Mouse (Mus musculus): ENCODE measurements around the gene Naaladl2. TPM values are rescaled to one million over a fixed set of nuclear protein-coding genes. Genes with fewer than 3 reads are reported as not detected.
A peak's percentile ranks its signal among the peaks of the same experiment; 100 is the strongest.

Gene Naaladl2
- polyA plus RNA-seq, 1 experiment from 2014 or later: 0.50 TPM

DNA sequence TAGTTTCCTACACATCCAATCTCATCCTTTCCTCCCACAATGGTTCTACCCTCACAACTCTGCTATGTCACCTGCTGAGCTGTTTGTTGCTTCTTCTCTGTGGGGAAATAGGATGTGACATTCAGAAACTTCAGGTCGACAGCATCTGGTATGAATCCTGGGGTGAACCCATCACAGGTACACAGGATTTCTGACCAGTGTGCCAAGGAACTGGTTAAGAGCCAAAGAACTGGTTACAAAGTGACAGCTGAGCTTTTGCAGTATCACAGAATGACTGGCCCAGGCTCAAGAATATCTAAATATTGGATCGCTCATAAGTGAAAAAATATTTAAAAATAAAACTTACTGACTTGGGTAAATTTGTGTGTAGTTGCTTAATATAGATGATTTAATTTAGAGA lies 548.6 kb downstream of the Naaladl2 start:
- Histone ChIP-seq H3K4me1 (replicated peaks) (no peaks in the 10 kb centered on the region), H3K4me3 (no peak overlapping the region), H3K9me3 (no peaks in the 10 kb centered on the region), H3K27me3 (ENCODE audit: insufficient read depth, poor library complexity, severe bottlenecking) (no peaks in the 10 kb centered on the region), H3K27ac (no peak overlapping the region), H3K36me3 (no peaks in the 10 kb centered on the region)
- no peak for DNase-seq (ENCODE audit: low spot score)
- 78% methylated on average over 2 of the region's 2 CpGs for WGBS

DNA sequence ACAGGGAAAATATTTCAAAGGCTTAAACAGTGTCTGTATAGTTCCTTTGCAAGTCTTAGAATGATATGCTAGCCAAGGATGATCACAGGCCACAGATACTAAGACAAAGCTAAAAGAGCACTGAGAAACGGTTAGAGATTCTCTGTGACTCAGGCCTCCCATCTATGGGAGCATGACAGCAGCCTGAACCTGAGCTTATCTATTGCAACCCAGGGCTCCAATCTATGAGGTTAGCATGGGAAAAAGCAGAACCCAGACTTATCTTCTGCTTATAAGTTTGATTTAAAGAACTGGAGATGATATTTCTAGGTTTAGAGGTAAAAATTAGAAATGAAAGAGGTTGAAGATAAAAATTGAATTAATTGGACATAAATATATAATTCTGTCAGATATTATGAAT lies 587.4 kb downstream of the Naaladl2 start:
- Histone ChIP-seq H3K4me3 (no peak overlapping the region), H3K27me3 (ENCODE audit: insufficient read depth, poor library complexity, severe bottlenecking) (no peaks in the 10 kb centered on the region), H3K27ac (no peak overlapping the region), H3K4me1 (replicated peaks) (no peaks in the 10 kb centered on the region), H3K9me3 (no peaks in the 10 kb centered on the region), H3K36me3 (no peaks in the 10 kb centered on the region)
- WGBS: 87% methylated on average over 1 of the region's 1 CpGs
- DNase-seq (ENCODE audit: low spot score): no peak

DNA sequence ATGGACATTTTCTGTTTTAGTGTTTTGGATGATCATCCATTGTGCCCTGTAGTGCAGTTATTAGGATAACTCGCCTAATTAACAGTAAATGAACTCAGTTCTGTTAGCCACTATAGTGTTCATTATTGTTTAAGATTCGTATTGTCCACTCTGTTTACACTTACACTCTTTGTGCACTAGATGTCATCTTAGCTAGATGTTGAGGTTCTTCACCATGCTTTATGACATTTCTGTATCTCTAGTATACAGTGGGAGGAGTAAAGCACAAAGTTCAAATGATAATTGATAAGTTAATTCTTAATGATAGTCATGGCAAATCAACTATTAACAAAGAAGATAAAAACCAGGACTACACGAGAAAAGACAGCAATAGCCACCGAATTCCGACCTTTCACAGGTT lies 590.4 kb downstream of the Naaladl2 start:
- Histone ChIP-seq H3K27ac (no peak overlapping the region), H3K4me1 (replicated peaks) (no peaks in the 10 kb centered on the region), H3K9me3 (no peaks in the 10 kb centered on the region), H3K36me3 (no peaks in the 10 kb centered on the region), H3K4me3 (no peak overlapping the region), H3K27me3 (ENCODE audit: insufficient read depth, poor library complexity, severe bottlenecking) (no peaks in the 10 kb centered on the region)
- 88% methylated on average over 5 of the region's 5 CpGs for WGBS
- no peak for DNase-seq (ENCODE audit: low spot score)

DNA sequence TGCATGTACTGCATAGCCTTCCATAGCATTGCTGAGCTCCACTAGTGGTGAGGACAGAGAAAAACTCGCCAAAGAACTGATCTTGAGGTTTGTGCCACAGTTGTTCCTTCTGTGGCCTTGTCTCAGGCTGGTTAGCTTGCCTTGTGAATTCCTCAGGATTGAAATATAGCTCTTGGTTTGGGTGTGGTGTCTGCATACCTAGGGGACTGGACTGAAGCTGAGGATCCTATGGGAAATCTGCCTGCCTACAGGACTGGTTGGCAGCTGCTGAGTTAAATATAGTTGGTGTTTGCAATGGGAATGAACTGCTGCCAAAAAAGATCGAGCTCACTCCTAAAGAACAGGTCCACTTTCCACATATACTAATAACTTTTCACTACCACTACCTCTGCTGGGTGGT lies 591.4 kb downstream of the Naaladl2 start:
- H3K36me3 ChIP-seq: no peaks in the 10 kb centered on the region
- no peaks in the 10 kb centered on the region for H3K9me3 ChIP-seq
- no peaks in the 10 kb centered on the region for H3K27me3 ChIP-seq (ENCODE audit: insufficient read depth, poor library complexity, severe bottlenecking)
- 74% methylated on average over 2 of the region's 2 CpGs for WGBS
- H3K4me1 ChIP-seq (replicated peaks): no peaks in the 10 kb centered on the region
- H3K4me3 ChIP-seq: no peak overlapping the region
- H3K27ac ChIP-seq: no peak overlapping the region
- DNase-seq (ENCODE audit: low spot score): no peak

DNA sequence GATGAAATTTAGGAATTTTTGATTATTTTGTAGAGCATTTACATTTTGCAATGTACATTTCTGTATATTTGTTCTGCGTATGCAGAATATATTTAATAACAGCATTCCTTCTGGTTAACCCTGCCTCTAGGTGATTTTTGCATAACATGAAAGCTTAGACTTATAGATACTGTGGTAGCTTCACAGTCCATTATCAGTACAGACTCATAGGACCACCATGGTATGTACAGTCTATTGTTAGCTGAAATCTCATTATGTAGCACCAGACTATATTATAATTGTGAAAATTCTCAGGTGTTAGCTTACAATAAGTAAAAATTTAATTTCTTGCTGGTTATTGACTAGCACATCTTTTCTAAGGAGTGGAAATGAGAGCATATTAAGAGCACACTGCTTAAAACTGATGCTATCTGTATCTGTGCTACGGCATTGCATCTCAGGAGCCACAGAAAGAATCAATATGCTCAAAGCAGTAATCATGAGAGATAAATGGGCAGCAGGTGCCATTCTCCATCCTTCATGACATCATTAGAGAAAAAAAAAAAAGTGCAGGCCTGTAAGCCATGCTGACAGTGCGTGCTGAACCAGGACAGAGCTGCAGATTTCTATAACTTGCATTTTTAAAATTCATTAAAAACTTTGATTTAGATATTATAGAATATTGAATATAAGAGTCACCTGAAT lies 610.1 kb downstream of the Naaladl2 start:
- H3K4me1 ChIP-seq (replicated peaks): no peaks in the 10 kb centered on the region
- H3K27me3 ChIP-seq (ENCODE audit: insufficient read depth, poor library complexity, severe bottlenecking): no peaks in the 10 kb centered on the region
- 86% methylated on average over 3 of the region's 3 CpGs for WGBS
- no peak for DNase-seq (ENCODE audit: low spot score)
- no peaks in the 10 kb centered on the region for H3K9me3 ChIP-seq
- H3K36me3 ChIP-seq: no peaks in the 10 kb centered on the region
- no peak overlapping the region for H3K4me3 ChIP-seq
- no peak overlapping the region for H3K27ac ChIP-seq

DNA sequence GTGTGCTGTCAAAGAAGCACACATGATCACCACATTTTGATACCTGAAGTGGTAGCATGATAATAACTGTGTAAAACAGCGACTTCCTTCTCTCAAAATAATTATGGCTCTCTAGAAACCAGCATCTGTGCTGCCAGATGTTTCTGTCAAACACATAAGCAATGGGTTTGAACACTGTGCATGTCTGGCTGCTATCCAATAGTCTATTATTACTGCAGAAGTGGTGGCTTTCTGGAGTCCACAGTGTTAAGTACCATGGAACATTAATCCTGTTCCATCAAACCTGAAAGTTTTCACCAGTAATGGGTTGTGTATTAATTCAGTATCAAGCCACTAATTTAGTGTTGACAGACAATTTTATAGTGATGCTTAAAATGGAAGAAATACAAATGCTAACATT lies 629.1 kb downstream of the Naaladl2 start:
- Histone ChIP-seq H3K27ac (no peak overlapping the region), H3K4me3 (no peak overlapping the region), H3K27me3 (ENCODE audit: insufficient read depth, poor library complexity, severe bottlenecking) (no peaks in the 10 kb centered on the region), H3K4me1 (replicated peaks) (no peaks in the 10 kb centered on the region), H3K36me3 (no peaks in the 10 kb centered on the region), H3K9me3 (no peaks in the 10 kb centered on the region)
- 76% methylated on average over 1 of the region's 1 CpGs for WGBS
- no peak for DNase-seq (ENCODE audit: low spot score)

DNA sequence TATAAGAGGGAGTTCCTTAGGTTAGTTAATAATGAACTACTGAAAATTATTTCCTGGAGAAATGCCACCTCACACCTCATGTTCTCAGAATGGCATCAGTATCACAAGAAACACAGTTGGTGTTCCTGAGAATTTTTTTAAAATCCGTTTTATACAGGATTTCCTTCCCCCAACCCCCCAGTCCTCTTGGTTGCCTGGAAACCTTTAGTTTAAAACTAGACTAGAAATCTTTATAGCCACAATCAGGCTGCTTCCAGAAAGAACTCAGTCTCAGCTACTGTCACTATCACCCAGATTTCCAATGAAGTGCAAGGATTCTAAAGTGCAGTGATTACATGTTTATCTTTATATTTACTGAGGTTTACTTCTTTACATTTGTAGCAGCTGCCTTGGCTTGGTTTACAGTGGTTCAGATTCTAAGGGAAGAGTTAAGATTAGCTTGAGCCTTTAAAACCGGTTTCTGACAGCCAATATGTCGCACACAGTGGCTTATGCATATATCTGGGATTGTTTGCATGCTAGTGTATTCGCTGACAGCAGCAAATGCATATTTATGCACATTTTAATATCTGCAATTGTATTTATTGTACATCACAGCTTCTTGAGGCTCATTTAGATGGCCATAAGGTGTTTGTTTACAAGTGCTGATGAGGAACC lies 657.5 kb downstream of the Naaladl2 start:
- no peaks in the 10 kb centered on the region for H3K36me3 ChIP-seq
- no peaks in the 10 kb centered on the region for H3K9me3 ChIP-seq
- H3K27ac ChIP-seq: no peak overlapping the region
- 77% methylated on average over 4 of the region's 4 CpGs for WGBS
- H3K4me3 ChIP-seq: no peak overlapping the region
- no peak for DNase-seq (ENCODE audit: low spot score)
- H3K27me3 ChIP-seq (ENCODE audit: insufficient read depth, poor library complexity, severe bottlenecking): no peaks in the 10 kb centered on the region
- H3K4me1 ChIP-seq (replicated peaks): no peaks in the 10 kb centered on the region

DNA sequence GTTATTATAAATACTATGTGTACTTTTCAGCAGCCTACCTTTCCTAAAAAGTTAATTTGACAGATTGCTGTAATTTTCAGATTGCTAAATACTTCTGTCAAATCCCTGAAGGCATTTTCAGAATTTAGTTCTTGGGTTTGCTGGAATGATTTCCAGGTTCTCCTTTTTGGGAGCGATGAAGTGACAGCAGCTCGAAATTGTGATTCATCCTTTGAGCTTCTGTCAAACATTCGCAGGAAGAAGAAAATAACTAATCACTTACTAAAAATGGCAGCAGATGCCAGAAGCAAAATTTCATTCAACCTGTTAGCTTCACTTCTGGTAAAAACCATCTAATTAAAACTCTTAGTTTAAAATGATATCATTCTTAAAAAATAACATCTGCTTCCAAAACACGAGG lies 680.1 kb downstream of the Naaladl2 start:
- no peaks in the 10 kb centered on the region for H3K36me3 ChIP-seq
- no peak for DNase-seq (ENCODE audit: low spot score)
- H3K27me3 ChIP-seq (ENCODE audit: insufficient read depth, poor library complexity, severe bottlenecking): no peaks in the 10 kb centered on the region
- 86% methylated on average over 4 of the region's 4 CpGs for WGBS
- no peaks in the 10 kb centered on the region for H3K4me1 ChIP-seq (replicated peaks)
- no peaks in the 10 kb centered on the region for H3K9me3 ChIP-seq
- H3K27ac ChIP-seq: no peak overlapping the region
- H3K4me3 ChIP-seq: no peak overlapping the region

DNA sequence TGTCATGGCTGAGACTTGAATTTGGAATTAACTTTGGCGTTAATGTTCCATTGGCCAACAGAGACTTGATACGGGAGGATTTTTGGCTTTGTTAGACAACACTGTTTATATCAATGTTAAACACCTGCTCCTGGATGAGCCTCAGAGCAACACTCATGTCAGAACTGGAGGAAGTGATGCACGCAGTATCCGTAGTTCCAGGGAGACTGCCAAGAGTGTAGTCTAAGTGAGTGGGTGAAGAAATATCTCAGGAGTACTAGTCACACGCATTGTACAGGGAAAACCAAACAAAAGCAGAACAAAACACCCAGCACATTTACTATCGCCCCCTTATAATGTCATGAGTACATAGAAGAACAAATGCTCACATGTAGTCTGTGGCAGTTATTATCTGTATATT lies 703.4 kb downstream of the Naaladl2 start:
- Histone ChIP-seq H3K27me3 (ENCODE audit: insufficient read depth, poor library complexity, severe bottlenecking) (no peaks in the 10 kb centered on the region), H3K36me3 (no peaks in the 10 kb centered on the region), H3K27ac (no peak overlapping the region), H3K4me1 (replicated peaks) (no peaks in the 10 kb centered on the region), H3K9me3 (no peaks in the 10 kb centered on the region), H3K4me3 (no peak overlapping the region)
- no peak for DNase-seq (ENCODE audit: low spot score)
- 92% methylated on average over 6 of the region's 6 CpGs for WGBS

DNA sequence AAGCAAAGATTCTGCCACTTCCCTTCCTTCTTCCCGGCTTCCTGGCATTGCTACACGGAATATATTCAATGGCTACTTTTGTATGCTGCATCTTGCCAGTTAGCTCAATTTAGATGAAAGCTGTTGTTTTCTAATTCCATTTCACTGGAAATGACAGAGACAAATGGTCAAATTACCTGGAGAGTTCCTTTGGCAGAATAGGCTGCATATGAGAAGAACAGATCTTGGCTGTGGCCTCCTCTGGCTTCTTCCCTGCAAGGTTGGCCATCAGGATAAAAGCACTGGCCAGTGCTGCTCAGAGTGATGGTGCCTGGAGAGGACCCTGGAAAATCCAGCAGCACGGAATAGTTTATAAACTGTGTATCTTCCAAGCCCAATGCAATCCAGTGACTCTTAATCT lies 711.3 kb downstream of the Naaladl2 start:
- DNase-seq (ENCODE audit: low spot score): no peak
- Histone ChIP-seq H3K4me1 (replicated peaks) (no peaks in the 10 kb centered on the region), H3K4me3 (no peak overlapping the region), H3K27ac (no peak overlapping the region), H3K9me3 (no peaks in the 10 kb centered on the region), H3K27me3 (ENCODE audit: insufficient read depth, poor library complexity, severe bottlenecking) (no peaks in the 10 kb centered on the region), H3K36me3 (no peaks in the 10 kb centered on the region)
- WGBS: 92% methylated on average over 3 of the region's 3 CpGs

DNA sequence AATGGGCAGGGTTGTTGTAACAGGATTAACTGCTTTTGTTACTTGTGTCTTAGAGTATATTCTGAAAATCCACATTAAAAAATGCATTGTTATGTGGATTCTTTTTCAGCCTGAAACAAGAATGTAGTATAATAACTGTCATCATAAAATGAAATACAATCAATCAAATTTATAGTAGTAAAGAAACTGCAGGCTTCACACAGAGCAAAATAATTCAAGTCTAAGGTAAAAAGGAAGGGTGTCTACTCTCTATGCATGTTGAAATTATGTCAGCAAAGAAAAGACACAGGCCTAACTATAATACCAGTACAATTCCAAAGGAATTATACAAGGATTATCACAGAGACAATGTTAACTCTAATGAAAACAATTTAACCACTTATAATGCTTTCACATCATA lies 752.3 kb downstream of the Naaladl2 start:
- Histone ChIP-seq H3K27me3 (ENCODE audit: insufficient read depth, poor library complexity, severe bottlenecking) (no peaks in the 10 kb centered on the region), H3K9me3 (no peaks in the 10 kb centered on the region), H3K4me1 (replicated peaks) (no peaks in the 10 kb centered on the region), H3K4me3 (no peak overlapping the region), H3K27ac (no peak overlapping the region), H3K36me3 (no peaks in the 10 kb centered on the region)
- DNase-seq (ENCODE audit: low spot score): no peak

DNA sequence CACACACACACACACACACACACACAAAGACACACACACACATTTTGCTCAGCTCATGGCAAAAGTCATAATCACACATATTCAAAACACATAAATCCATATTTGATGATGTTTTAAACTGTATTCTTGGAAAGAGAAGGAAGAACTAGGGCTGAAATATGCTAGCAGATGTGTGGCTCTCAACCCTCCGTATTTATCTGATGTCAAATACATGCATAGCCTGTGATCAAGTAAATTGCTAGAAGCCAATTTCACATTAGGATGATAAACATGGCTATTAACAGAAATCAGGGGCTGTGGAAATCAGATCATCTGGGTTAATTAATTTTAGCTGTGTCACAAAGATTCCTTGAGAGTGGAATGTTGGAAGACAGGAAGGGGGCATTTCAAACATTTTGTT lies 752.8 kb downstream of the Naaladl2 start:
- Histone ChIP-seq H3K27me3 (ENCODE audit: insufficient read depth, poor library complexity, severe bottlenecking) (no peaks in the 10 kb centered on the region), H3K27ac (no peak overlapping the region), H3K36me3 (no peaks in the 10 kb centered on the region), H3K4me3 (no peak overlapping the region), H3K4me1 (replicated peaks) (no peaks in the 10 kb centered on the region), H3K9me3 (no peaks in the 10 kb centered on the region)
- WGBS: 80% methylated on average over 1 of the region's 1 CpGs
- DNase-seq (ENCODE audit: low spot score): no peak

DNA sequence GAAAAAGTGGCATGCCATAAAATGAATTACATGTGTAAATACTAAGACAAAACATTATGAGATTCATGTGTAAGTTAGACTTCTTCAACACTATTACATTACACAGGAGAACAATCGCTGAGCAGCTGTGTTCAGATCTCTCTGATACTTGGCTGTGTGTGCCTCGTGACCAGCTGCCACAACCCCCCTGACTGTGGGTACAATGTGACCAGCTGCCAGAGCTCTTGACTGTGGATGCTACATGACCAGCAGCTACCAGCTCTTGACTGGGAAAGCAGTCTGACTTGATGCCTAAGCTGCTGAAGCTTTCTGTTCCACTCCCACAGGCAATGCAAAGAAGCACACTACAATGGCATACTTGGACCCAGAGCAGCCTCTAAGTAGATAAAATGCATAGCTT lies 789.1 kb downstream of the Naaladl2 start:
- WGBS: 64% methylated on average over 2 of the region's 2 CpGs

More for the DNA sequence above, 789.1 kb downstream of the Naaladl2 start:
- H3K9me3 ChIP-seq: no peaks in the 10 kb centered on the region
- no peaks in the 10 kb centered on the region for H3K36me3 ChIP-seq
- no peaks in the 10 kb centered on the region for H3K4me1 ChIP-seq (replicated peaks)
- peak; percentile 4 for DNase-seq (ENCODE audit: low spot score)
- H3K27ac ChIP-seq: no peak overlapping the region
- H3K27me3 ChIP-seq (ENCODE audit: insufficient read depth, poor library complexity, severe bottlenecking): no peaks in the 10 kb centered on the region
- H3K4me3 ChIP-seq: no peak overlapping the region
